Mouse (Mus musculus) heart, embryonic 11.5 days (tissue): Measurements from ENCODE around the gene Aff3. TPM values are rescaled to one million over a fixed set of nuclear protein-coding genes. Genes with fewer than 3 reads are reported as not detected.

Experiments
- ATAC-seq: fragments of 200-750 bp; cut with Nextera tagmentation; replicated peaks from 2 replicates; pipeline ENCODE4 v1.8.0; 2017; ENCODE audit warnings: moderate library complexity; ENCODE audit not compliant: insufficient number of reproducible peaks, low FRiP score, low TSS enrichment
- H3K27ac ChIP-seq: fragments of 300-500 bp; sonication (generic); 2 replicates; pipeline ENCODE4 v1.5.1; 2014; ENCODE audit warnings: mild to moderate bottlenecking, low read depth, low read length
- H3K27me3 ChIP-seq: fragments of 300-500 bp; sonication (generic); 2 replicates; pipeline ENCODE4 v1.6.1; 2014; ENCODE audit warnings: mild to moderate bottlenecking, low read length, mixed read lengths; ENCODE audit not compliant: control insufficient read depth, insufficient read depth
- H3K36me3 ChIP-seq: fragments of 300-500 bp; sonication (generic); 2 replicates; pipeline ENCODE4 v1.6.1; 2014; ENCODE audit warnings: mild to moderate bottlenecking, low read length, moderate library complexity, mixed read lengths; ENCODE audit not compliant: control insufficient read depth, insufficient read depth
- H3K4me1 ChIP-seq: fragments of 300-500 bp; sonication (generic); 2 replicates; pipeline ENCODE4 v1.6.1; 2014; ENCODE audit warnings: low read length; ENCODE audit not compliant: control insufficient read depth, insufficient read depth
- H3K4me2 ChIP-seq: fragments of 300-500 bp; sonication (generic); 2 replicates; pipeline ENCODE4 v1.6.1; 2014; ENCODE audit warnings: mild to moderate bottlenecking, moderate library complexity
- H3K4me3 ChIP-seq: fragments of 300-500 bp; sonication (generic); 2 replicates; pipeline ENCODE4 v1.5.1; 2014; ENCODE audit warnings: low read depth, low read length
- H3K9ac ChIP-seq: fragments of 300-500 bp; sonication (generic); 2 replicates; pipeline ENCODE4 v1.6.1; 2014; ENCODE audit warnings: mild to moderate bottlenecking, low read depth, low read length, moderate library complexity
- H3K9me3 ChIP-seq: fragments of 300-500 bp; sonication (generic); replicated peaks from 2 replicates; pipeline ENCODE4 v1.6.1; 2016; ENCODE audit warnings: low read length; ENCODE audit not compliant: control insufficient read depth
- WGBS: fragments of 180-500 bp; shearing (Covaris S2); extraction: QIAGEN DNeasy Blood & Tissue Kit; methylation state at CpG from one replicate; pipeline ENCODE4 v1.1.7; 2014; ENCODE audit not compliant: insufficient replicate concordance; 5-methylcytosine and 5-hydroxymethylcytosine counted together
- polyA plus RNA-seq: library from polyadenylated mRNA; unstranded; fragments of >200 nt; fragmentation: Nextera tagmentation; extraction: Ambion mirVana; gene quantifications from 2 replicates; pipeline ENCODE4 v1.2.1, GENCODE M21; 2014

Gene Aff3
- polyA plus RNA-seq, 1 experiment from 2014 or later, result 6.7 TPM

- Histone ChIP-seq H3K27me3 (no peaks in the 10 kb centered on the region), H3K9ac (no peak overlapping the region), H3K4me2 (no peak overlapping the region), H3K9me3 (no peaks in the 10 kb centered on the region), H3K4me1 (peaks cover 34% of the 10 kb centered on the region), H3K4me3 (no peak overlapping the region), H3K27ac (no peak overlapping the region), H3K36me3 (no peaks in the 10 kb centered on the region)
- no peak for ATAC-seq
- WGBS, result 49% methylated on average over 13 of the region's 13 CpGs
These were observed 114.2 kb downstream of the Aff3 start for GRCm38 (mm10) chr1:38550579-38550978.

- no peak for ATAC-seq
- Histone ChIP-seq H3K4me3 (no peak overlapping the region), H3K4me2 (no peak overlapping the region), H3K9ac (no peak overlapping the region), H3K36me3 (no peaks in the 10 kb centered on the region), H3K9me3 (no peaks in the 10 kb centered on the region), H3K27ac (no peak overlapping the region), H3K4me1 (peaks cover 46% of the 10 kb centered on the region), H3K27me3 (no peaks in the 10 kb centered on the region)
- whole genome bisulfite sequencing, result 61% methylated on average over 8 of the region's 8 CpGs
These were observed 115.8 kb downstream of the Aff3 start for GRCm38 (mm10) chr1:38548671-38549661.

- ATAC-seq, result no peak
- Histone ChIP-seq H3K4me3 (no peak overlapping the region), H3K4me1 (peaks cover 46% of the 10 kb centered on the region), H3K9ac (no peak overlapping the region), H3K27ac (no peak overlapping the region), H3K9me3 (no peaks in the 10 kb centered on the region), H3K27me3 (no peaks in the 10 kb centered on the region), H3K36me3 (no peaks in the 10 kb centered on the region), H3K4me2 (no peak overlapping the region)
- 71% methylated on average over 9 of the region's 9 CpGs for WGBS
These were observed 117.1 kb downstream of the Aff3 start for GRCm38 (mm10) chr1:38547685-38548084.

- Histone ChIP-seq H3K36me3 (no peaks in the 10 kb centered on the region), H3K27ac (no peak overlapping the region), H3K27me3 (no peaks in the 10 kb centered on the region), H3K4me2 (peak overlapping the region; percentile 17), H3K4me3 (no peak overlapping the region), H3K9ac (no peak overlapping the region), H3K4me1 (peaks cover 46% of the 10 kb centered on the region), H3K9me3 (no peaks in the 10 kb centered on the region)
- no peak for ATAC-seq
- 39% methylated on average over 7 of the region's 7 CpGs for WGBS
These were observed 118.1 kb downstream of the Aff3 start for GRCm38 (mm10) chr1:38546696-38547095.

- no peaks in the 10 kb centered on the region for H3K27me3 ChIP-seq
- peaks cover 43% of the 10 kb centered on the region for H3K4me1 ChIP-seq
- peak overlapping the region; percentile 46; the same call in 1 of the 2 replicates for H3K27ac ChIP-seq
- no peaks in the 10 kb centered on the region for H3K36me3 ChIP-seq
- H3K9me3 ChIP-seq, result no peaks in the 10 kb centered on the region
- H3K4me2 ChIP-seq, result peak overlapping the region; percentile 47
- no peak overlapping the region for H3K4me3 ChIP-seq
- 0 out of 2 replicates have a peak overlapping the region, but pooled peaks have one; percentile 34 for H3K9ac ChIP-seq
- ATAC-seq, result no peak
- 25% methylated on average over 12 of the region's 12 CpGs for WGBS
These were observed 119.3 kb downstream of the Aff3 start for GRCm38 (mm10) chr1:38545282-38545945.

- Histone ChIP-seq H3K27me3 (no peaks in the 10 kb centered on the region), H3K4me3 (no peak overlapping the region), H3K4me1 (peaks cover 42% of the 10 kb centered on the region), H3K9ac (no peak overlapping the region), H3K4me2 (no peak overlapping the region), H3K36me3 (no peaks in the 10 kb centered on the region), H3K9me3 (no peaks in the 10 kb centered on the region), H3K27ac (no peak overlapping the region)
- no peak for ATAC-seq
- WGBS, result 13% methylated on average over 3 of the region's 3 CpGs
These were observed 120.3 kb downstream of the Aff3 start for GRCm38 (mm10) chr1:38544501-38544900.

GRCm38 (mm10) chr1:38541536-38541935 is 123.2 kb downstream of the Aff3 start:
- Histone ChIP-seq H3K27me3 (no peaks in the 10 kb centered on the region), H3K36me3 (no peaks in the 10 kb centered on the region)
- WGBS, result 63% methylated on average over 4 of the region's 4 CpGs

GRCm38 (mm10) chr1:38536929-38537540 is 127.7 kb downstream of the Aff3 start:
- H3K4me3 ChIP-seq, result no peak overlapping the region
- WGBS, result 77% methylated on average over 16 of the region's 16 CpGs
- H3K4me1 ChIP-seq, result no peaks in the 10 kb centered on the region
- no peak overlapping the region for H3K27ac ChIP-seq
- H3K9ac ChIP-seq, result no peak overlapping the region
- H3K4me2 ChIP-seq, result no peak overlapping the region
- no peaks in the 10 kb centered on the region for H3K36me3 ChIP-seq
- H3K27me3 ChIP-seq, result no peaks in the 10 kb centered on the region
- ATAC-seq, result no peak
- no peaks in the 10 kb centered on the region for H3K9me3 ChIP-seq

More at GRCm38 (mm10) chr1:38541536-38541935, 123.2 kb downstream of the Aff3 start:
- Histone ChIP-seq H3K4me1 (peaks cover 21% of the 10 kb centered on the region), H3K27ac (no peak overlapping the region), H3K9ac (no peak overlapping the region), H3K4me3 (no peak overlapping the region), H3K9me3 (no peaks in the 10 kb centered on the region), H3K4me2 (no peak overlapping the region)
- ATAC-seq, result no peak
